Mouse (Mus musculus) limb, embryonic 13.5 days (tissue): ENCODE data around the gene Nrsn2. TPM values are rescaled to one million over a fixed set of nuclear protein-coding genes. Genes with fewer than 3 reads are reported as not detected.
A peak's percentile ranks its signal among the peaks of the same experiment; 100 is the strongest.

Experiments
- ATAC-seq: fragments of 200-750 bp; cut with Nextera tagmentation; 2 replicates; pipeline ENCODE4 v1.8.0; 2017; ENCODE audit warnings: low read depth, moderate number of reproducible peaks, moderate TSS enrichment; ENCODE audit not compliant: low FRiP score
- H3K27ac ChIP-seq: fragments of 300-500 bp; sonication (generic); 2 replicates; pipeline ENCODE4 v1.5.1; 2015; ENCODE audit warnings: inconsistent platforms, mild to moderate bottlenecking, moderate library complexity
- H3K27me3 ChIP-seq: fragments of 300-500 bp; sonication (generic); 2 replicates; pipeline ENCODE4 v1.6.1; 2015; ENCODE audit warnings: mild to moderate bottlenecking, inconsistent platforms
- H3K36me3 ChIP-seq: fragments of 300-500 bp; sonication (generic); 2 replicates; pipeline ENCODE4 v1.6.1; 2015; ENCODE audit warnings: inconsistent platforms, mild to moderate bottlenecking, moderate library complexity
- H3K4me1 ChIP-seq: fragments of 300-500 bp; sonication (generic); 2 replicates; pipeline ENCODE4 v1.6.1; 2015; ENCODE audit warnings: inconsistent platforms
- H3K4me2 ChIP-seq: fragments of 300-500 bp; sonication (generic); replicated peaks from 2 replicates; pipeline ENCODE4 v1.6.1; 2015; ENCODE audit warnings: inconsistent platforms, mild to moderate bottlenecking, moderate library complexity
- H3K4me3 ChIP-seq: fragments of 300-500 bp; sonication (generic); 2 replicates; pipeline ENCODE4 v1.5.1; 2015; ENCODE audit warnings: moderate library complexity, mild to moderate bottlenecking, inconsistent platforms
- H3K9ac ChIP-seq: fragments of 300-500 bp; sonication (generic); 2 replicates; pipeline ENCODE4 v1.6.1; 2015; ENCODE audit warnings: mild to moderate bottlenecking, inconsistent platforms
- H3K9me3 ChIP-seq: fragments of 300-500 bp; sonication (generic); 2 replicates; pipeline ENCODE4 v1.6.1; 2016; ENCODE audit warnings: inconsistent platforms
- WGBS: fragments of 180-500 bp; shearing (Covaris S2); methylation state at CpG from one replicate; pipeline ENCODE4 v1.1.7; 2015; 5-methylcytosine and 5-hydroxymethylcytosine counted together
- polyA plus RNA-seq: library from polyadenylated mRNA; unstranded; fragments of >200 nt; fragmentation: Nextera tagmentation; extraction: Ambion mirVana; gene quantifications from 2 replicates; pipeline ENCODE4 v1.2.1, GENCODE M21; 2015

Nrsn2 gene
- polyA plus RNA-seq, 1 experiment from 2014 or later, result 4.6 TPM

DNA sequence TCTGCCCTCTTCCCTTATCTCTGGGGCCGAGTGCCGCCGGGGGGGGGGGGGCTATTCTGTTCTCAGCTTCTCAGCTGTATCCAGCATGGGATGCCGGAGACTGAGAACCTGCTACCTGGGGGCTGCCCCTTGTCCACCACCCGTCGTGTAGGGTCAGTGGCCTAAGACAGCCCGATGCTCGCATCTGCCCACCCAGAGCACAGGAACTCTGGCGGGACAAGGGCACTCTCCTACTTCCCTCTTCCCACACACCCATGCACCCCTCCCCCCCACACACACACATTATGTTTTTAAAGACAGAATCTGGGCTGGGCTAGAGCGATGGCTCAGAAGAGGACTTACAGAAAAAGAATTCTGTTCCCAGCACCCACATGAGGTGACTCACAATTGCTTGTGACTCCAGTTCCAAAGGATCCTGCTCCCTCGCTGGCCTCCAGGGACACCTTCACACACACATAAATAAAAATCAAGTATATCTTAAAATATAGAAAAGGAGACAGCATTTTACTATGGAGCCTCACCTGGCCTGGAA lies 41.1 kb downstream of the Nrsn2 start:
- H3K4me2 ChIP-seq, result no peak overlapping the region
- no peak overlapping the region for H3K27ac ChIP-seq
- H3K9me3 ChIP-seq, result no peaks in the 10 kb centered on the region
- H3K27me3 ChIP-seq, result peaks cover 5% of the 10 kb centered on the region; the same call in 1 of the 2 replicates
- WGBS, result 53% methylated on average over 11 of the region's 11 CpGs
- H3K4me3 ChIP-seq, result no peak overlapping the region
- H3K36me3 ChIP-seq, result no peaks in the 10 kb centered on the region
- H3K4me1 ChIP-seq, result peaks cover 14% of the 10 kb centered on the region
- no peak overlapping the region for H3K9ac ChIP-seq
- ATAC-seq, result no peak

DNA sequence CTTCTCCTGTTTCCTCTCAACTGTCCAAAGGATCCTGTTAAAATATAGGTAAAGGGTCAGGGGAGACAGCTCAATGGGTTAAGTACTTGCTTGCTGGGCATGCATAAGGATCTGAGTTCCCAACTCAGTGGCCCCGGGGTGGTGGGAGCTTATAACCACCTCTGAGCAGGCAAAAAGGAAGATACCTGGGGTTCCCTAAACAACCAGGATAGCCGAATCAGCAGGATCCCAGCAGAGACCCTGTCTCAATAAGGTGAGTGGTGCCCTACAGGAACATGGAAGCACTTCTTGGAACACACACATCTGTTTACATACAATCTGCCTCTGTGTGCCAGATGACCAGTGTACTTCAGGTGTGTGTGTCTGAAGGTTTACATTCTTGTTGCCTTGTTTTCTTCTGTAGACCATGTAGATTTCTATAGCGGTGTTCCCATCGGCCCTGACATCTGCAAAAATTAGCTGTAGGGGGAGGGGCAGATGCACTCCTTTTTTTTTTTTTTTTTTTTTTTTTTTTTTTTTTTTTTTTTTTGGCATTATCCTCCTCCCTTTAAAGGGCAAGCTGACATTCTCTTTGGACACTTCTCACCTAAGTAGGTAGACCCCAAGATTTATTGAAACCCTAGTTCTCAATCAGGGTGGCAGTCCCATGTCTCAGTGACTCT lies 43.0 kb downstream of the Nrsn2 start:
- ATAC-seq, result no peak
- Histone ChIP-seq H3K27ac (no peak overlapping the region), H3K9ac (no peak overlapping the region), H3K36me3 (peaks cover 17% of the 10 kb centered on the region), H3K4me3 (no peak overlapping the region), H3K9me3 (no peaks in the 10 kb centered on the region), H3K4me1 (peaks cover 20% of the 10 kb centered on the region), H3K4me2 (no peak overlapping the region), H3K27me3 (peaks cover 5% of the 10 kb centered on the region; the same call in 1 of the 2 replicates)
- WGBS, result 78% methylated on average over 4 of the region's 4 CpGs

- peaks cover 5% of the 10 kb centered on the region; the same call in 1 of the 2 replicates for H3K27me3 ChIP-seq
- no peaks in the 10 kb centered on the region for H3K9me3 ChIP-seq
- peaks cover 20% of the 10 kb centered on the region for H3K4me1 ChIP-seq
- peaks cover 28% of the 10 kb centered on the region for H3K36me3 ChIP-seq
- H3K4me2 ChIP-seq, result peak within 1 kb of the TSS; percentile 86
- under 1% methylated on average over 54 of the region's 54 CpGs for WGBS
- H3K9ac ChIP-seq, result peak within 1 kb of the TSS; percentile 90
- peak within 1 kb of the TSS; percentile 86 for H3K27ac ChIP-seq
- peak; percentile 96 for ATAC-seq
- H3K4me3 ChIP-seq, result peak within 1 kb of the TSS; percentile 90
Measured at GRCm38 (mm10) chr2:152332101-152332825, 44.2 kb downstream of the Nrsn2 start, which contains the start of gene Rbck1. Gene Rbck1 (minus strand): TSS chr2:152332653.

- WGBS, result 69% methylated on average over 7 of the region's 7 CpGs
- Histone ChIP-seq H3K36me3 (peaks cover 41% of the 10 kb centered on the region), H3K27me3 (peaks cover 3% of the 10 kb centered on the region; the same call in 1 of the 2 replicates), H3K9me3 (no peaks in the 10 kb centered on the region), H3K9ac (peak overlapping the region; percentile 90), H3K4me2 (peak overlapping the region; percentile 86), H3K4me1 (peaks cover 20% of the 10 kb centered on the region), H3K4me3 (peak overlapping the region; percentile 90), H3K27ac (no peak overlapping the region)
- ATAC-seq, result no peak
Measured at GRCm38 (mm10) chr2:152330858-152331423, 45.5 kb downstream of the Nrsn2 start.

DNA sequence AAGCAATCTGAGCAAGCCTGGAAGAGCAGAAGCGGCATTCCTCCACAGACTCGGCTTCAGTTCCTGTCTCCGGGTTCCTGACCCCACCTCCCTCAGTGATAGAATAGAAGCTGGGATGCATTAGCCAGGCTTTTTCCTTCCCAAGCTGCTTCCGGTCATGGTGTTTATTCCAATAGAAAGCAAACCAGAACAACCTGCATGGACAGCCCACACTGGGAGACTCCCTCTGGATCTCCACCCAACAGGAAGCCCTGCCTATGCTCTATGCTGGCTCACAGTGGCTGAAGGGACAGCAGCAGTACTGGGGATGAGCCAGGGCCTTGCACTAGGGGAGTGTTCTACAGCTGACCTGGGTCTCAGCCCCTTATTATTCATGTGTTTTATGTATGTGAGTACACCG lies 48.5 kb downstream of the Nrsn2 start:
- WGBS, result 76% methylated on average over 5 of the region's 5 CpGs
- Histone ChIP-seq H3K9ac (no peak overlapping the region), H3K36me3 (peaks cover 70% of the 10 kb centered on the region), H3K4me3 (no peak overlapping the region), H3K27me3 (no peaks in the 10 kb centered on the region), H3K4me2 (no peak overlapping the region), H3K4me1 (peaks cover 20% of the 10 kb centered on the region), H3K9me3 (no peaks in the 10 kb centered on the region), H3K27ac (no peak overlapping the region)
- ATAC-seq, result no peak

GRCm38 (mm10) chr2:152326654-152327053 lies 49.8 kb downstream of the Nrsn2 start:
- H3K4me1 ChIP-seq, result peaks cover 19% of the 10 kb centered on the region
- no peaks in the 10 kb centered on the region for H3K27me3 ChIP-seq
- peaks cover 83% of the 10 kb centered on the region for H3K36me3 ChIP-seq
- H3K9me3 ChIP-seq, result no peaks in the 10 kb centered on the region
- ATAC-seq, result no peak
- no peak overlapping the region for H3K4me2 ChIP-seq
- no peak overlapping the region for H3K9ac ChIP-seq
- H3K4me3 ChIP-seq, result no peak overlapping the region
- H3K27ac ChIP-seq, result no peak overlapping the region
- 87% methylated on average over 8 of the region's 8 CpGs for WGBS

- H3K4me2 ChIP-seq, result no peak overlapping the region
- H3K9me3 ChIP-seq, result no peaks in the 10 kb centered on the region
- H3K9ac ChIP-seq, result no peak overlapping the region
- no peaks in the 10 kb centered on the region for H3K27me3 ChIP-seq
- no peak overlapping the region for H3K27ac ChIP-seq
- H3K36me3 ChIP-seq, result peaks cover 88% of the 10 kb centered on the region
- no peak for ATAC-seq
- no peak overlapping the region for H3K4me3 ChIP-seq
- 95% methylated on average over 13 of the region's 13 CpGs for WGBS
- peaks cover 14% of the 10 kb centered on the region for H3K4me1 ChIP-seq
Measured at GRCm38 (mm10) chr2:152326157-152326556, 50.3 kb downstream of the Nrsn2 start.

DNA sequence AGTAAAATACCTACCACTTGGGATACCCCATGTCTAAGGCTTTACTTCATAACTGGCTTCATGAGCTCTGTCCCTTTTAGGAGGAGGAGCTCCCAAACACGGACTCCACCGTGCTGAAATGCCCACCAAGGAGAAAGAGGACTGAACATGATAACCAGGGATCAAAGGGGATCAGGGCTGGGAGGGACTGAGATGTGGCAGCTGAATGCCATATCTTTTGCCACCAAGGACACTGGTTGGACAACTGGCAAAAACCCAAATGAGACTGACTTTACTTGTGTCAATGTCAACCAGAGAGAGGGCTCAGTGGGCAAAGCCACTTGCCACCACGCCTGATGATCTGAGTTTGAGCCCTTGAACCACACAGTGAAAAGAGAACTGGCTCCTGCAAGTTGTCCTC lies 51.6 kb downstream of the Nrsn2 start:
- no peak for ATAC-seq
- 93% methylated on average over 3 of the region's 3 CpGs for WGBS
- Histone ChIP-seq H3K9ac (no peak overlapping the region), H3K27ac (no peak overlapping the region), H3K4me3 (no peak overlapping the region), H3K4me1 (peaks cover 1% of the 10 kb centered on the region; the same call in 1 of the 2 replicates), H3K36me3 (peaks cover 94% of the 10 kb centered on the region), H3K4me2 (no peak overlapping the region), H3K9me3 (no peaks in the 10 kb centered on the region), H3K27me3 (no peaks in the 10 kb centered on the region)

DNA sequence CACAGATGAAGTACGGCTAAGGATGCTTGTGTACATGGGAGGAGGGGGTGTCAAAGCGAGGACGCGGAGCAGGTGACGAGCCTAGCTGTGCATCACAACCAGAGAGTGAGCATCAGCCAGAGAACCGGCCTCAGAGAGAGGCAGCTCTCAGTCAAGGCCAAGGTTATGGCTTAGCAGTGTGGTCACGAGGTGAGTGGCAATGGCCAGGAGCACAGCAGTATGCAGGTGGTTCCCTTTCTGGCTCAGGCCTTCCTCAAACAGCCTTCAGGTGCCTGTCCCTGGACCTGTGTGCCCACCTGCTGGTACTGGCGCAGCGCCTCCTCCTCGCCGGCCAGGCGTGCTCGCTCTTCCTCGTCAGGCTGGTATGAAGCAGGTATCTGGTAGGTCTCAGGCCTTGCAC lies 52.5 kb downstream of the Nrsn2 start:
- Histone ChIP-seq H3K9ac (no peak overlapping the region), H3K36me3 (peaks cover 92% of the 10 kb centered on the region), H3K4me3 (no peak overlapping the region), H3K27ac (no peak overlapping the region), H3K4me2 (no peak overlapping the region), H3K9me3 (no peaks in the 10 kb centered on the region), H3K27me3 (no peaks in the 10 kb centered on the region), H3K4me1 (no peaks in the 10 kb centered on the region)
- WGBS, result 94% methylated on average over 14 of the region's 14 CpGs
- ATAC-seq, result 0 out of 2 replicates have a peak, but pooled peaks have one; percentile 20

DNA sequence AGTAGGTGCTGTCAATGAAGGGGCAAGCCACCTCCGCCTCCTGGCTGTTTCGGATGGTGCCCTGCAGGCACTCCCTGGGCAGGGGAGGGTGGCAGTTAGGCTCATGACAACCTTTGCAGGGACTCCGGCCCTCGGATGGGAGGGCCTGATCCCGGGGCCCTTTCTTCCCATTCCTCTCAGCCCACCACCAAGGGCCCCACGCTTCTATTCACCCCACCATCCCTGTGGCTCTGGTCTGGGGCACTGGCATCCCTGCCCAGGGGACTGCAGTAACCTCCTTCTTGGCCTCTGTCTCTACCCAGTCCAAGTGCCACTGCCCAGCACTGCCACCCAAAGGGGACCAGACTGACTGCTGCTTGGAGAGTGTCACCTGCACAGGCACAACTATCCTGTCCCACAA lies 54.2 kb downstream of the Nrsn2 start:
- H3K9ac ChIP-seq, result no peak overlapping the region
- H3K4me2 ChIP-seq, result no peak overlapping the region
- H3K36me3 ChIP-seq, result peaks cover 92% of the 10 kb centered on the region
- H3K4me1 ChIP-seq, result no peaks in the 10 kb centered on the region
- H3K9me3 ChIP-seq, result no peaks in the 10 kb centered on the region
- WGBS, result 96% methylated on average over 6 of the region's 6 CpGs
- H3K27ac ChIP-seq, result no peak overlapping the region
- no peaks in the 10 kb centered on the region for H3K27me3 ChIP-seq
- H3K4me3 ChIP-seq, result no peak overlapping the region
- no peak for ATAC-seq

DNA sequence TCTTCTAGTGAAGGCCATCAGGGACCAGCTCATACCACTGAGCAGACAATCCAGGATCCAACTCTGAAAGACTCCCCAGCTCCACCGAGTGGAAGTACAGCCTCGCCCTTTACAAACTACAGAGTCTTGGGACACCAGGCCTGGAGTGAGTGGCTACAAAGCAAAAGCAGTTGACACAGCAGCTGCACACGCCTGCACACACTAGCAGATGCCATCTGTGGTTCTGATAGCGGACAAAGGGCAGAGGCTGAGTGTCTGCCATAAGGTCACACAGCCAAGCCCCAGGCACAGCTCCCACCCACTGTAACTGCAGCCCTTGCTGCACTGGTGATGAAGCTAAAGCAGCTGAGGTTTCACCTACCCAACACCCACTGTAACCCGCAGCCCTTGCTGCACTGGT lies 54.9 kb downstream of the Nrsn2 start:
- H3K27ac ChIP-seq, result no peak overlapping the region
- no peaks in the 10 kb centered on the region for H3K4me1 ChIP-seq
- H3K36me3 ChIP-seq, result peaks cover 92% of the 10 kb centered on the region
- WGBS, result 84% methylated on average over 5 of the region's 5 CpGs
- peak; percentile 18; the same call in 1 of the 2 replicates for ATAC-seq
- no peaks in the 10 kb centered on the region for H3K9me3 ChIP-seq
- no peaks in the 10 kb centered on the region for H3K27me3 ChIP-seq
- 0 out of 2 replicates have a peak overlapping the region, but pooled peaks have one; percentile 31 for H3K9ac ChIP-seq
- no peak overlapping the region for H3K4me3 ChIP-seq
- H3K4me2 ChIP-seq, result no peak overlapping the region
